Mouse (Mus musculus) layer of hippocampus, adult 9-11 months (tissue): Measurements from ENCODE around the gene Use1.
A peak's percentile ranks its signal among the peaks of the same experiment; 100 is the strongest.
"Not testable (repeated sequence)": the region's sequence is repeated elsewhere in the genome, so short reads cannot be mapped to it uniquely, and the experiment has no call there.

Experiments used
- DNase-seq: peaks from one replicate; pipeline ENCODE4 v3.0.0; 2022

Use1 gene

DNA sequence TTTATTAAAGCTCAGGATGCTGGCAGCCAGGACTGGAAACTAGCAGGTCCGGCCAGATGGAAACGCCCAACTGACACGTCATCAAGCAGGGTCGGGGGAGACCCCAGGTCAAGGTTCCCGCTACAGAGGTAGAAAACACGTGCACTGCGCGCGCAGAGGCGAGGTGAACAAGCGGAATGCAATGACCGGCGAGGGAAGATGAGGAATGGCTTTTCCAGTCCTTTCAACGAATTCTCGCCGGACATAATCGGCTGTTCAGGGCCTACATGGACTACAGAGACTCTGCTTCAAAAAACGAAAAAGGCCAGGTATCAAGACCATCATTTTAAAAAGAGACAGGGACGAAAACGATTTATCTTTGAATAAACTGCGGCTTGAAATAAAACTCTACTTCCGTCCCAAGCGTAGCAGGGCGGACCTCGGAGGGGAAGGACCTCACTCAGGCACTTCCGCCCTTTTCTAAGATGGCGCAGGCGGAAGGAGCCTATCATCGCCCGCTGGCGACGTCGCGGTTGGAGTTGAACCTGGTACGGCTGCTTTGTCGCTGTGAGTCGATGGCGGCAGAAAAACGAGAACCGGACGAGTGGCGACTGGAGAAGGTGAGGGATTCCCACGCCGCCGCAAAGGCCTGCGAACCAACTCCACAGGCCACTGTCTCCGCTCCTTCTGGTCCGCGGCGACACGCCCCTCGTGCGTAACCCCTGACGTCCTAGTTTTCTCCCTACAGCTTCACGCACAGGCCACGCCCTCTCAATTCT lies at the start of gene Use1:
TSS of gene Use1 (plus strand) at position 78 of the 758 bp plus-strand sequence.
- DNase-seq, result peak; percentile 95

DNA sequence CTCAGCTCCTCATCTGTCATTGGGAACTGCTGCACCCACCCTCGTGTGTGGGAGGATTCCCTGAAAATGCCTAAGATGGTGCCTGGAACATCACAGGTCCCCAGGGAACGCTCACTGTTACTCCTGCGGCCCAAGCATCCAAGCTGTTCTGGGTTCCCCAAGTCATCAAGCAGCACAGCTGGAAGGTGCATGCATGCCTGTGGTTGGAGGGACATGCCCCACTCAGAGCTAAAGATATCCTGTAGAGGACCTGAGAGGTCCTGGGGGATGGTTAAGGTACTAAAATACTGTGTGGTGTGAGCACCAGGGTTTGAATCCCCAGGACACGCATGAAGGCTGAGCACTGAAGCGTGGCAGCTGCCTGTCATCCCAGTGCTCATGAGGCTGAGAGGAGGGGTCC lies 48.0 kb upstream of the Use1 start:
- not testable (repeated sequence) for DNase-seq

DNA sequence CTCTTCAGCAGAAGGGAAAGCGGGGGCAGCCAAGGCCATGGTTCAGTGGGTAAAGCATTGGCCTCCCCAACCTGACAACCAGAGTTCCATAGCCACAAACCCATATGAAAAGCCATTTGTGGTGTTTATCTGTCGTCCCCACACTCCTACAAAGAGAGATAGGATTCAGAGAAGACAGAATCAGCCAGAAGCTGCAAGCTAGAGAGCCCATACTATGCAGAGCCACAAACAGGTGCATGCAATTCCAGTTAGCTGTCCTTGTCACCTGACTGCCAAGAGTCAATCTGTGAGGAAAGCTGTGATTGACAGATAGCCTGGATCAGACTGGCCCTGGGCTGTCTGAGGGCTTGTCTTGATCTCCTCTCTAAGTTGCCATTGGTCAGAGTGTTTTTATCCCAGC lies 46.9 kb upstream of the Use1 start:
- not testable (repeated sequence) for DNase-seq

DNA sequence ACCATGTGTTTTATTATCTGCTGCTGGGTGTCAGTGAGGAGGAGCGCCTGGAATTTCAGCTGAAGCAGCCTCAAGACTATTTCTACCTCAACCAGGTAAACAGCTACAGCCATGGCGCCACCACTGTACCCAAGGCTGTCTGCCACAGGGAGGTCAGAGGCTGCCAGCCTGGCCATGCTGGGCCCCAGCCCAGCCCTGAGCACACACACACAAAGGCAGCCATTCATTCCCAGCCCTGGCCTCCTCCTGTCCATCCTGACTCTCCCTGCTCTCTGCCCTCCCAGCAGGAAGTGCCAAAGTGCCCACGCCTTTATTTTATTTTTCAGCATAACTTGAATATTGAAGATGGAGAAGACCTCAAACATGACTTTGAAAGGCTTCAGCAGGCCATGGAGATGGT lies 43.7 kb upstream of the Use1 start:
- DNase-seq, result peak; percentile 29

DNA sequence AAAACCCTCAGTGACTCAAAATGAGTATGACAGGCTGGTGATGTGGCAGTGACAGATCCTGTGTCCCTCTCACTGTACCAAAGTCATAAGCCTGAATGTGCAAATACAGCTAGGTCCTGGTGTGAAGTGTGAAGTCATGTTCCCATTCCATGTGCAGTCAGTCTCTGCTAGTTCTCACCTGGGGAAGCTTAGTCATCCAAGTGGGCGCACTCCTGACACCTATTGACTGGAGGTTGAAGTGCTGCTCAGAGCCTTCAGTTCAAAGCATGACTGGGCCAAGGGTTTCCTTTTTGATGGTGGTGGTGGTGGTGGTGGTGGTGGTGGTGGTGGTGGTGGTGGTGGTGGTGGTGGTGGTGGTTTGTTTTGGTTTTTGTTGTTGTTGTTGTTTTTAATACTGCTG lies 41.8 kb upstream of the Use1 start:
- no peak for DNase-seq

DNA sequence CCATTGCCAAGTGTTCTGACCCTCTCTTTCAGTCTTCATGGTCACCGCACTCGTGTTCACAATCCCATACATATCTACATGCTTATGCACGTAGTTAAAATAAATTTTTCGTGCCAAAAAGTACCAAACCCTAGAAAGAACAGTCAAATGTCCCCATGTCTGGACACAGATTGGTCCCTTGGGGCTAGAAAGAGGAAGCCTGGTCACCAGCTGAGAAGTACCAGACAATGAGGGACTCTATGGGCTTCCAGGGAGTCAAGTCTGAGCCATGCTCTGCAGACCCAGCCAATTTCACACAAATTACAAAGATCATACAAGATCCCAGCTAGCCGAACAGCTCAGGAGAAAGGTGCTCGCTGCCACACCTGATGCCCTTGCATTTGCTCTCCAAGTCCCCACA lies 28.8 kb upstream of the Use1 start:
- DNase-seq, result not testable (repeated sequence)

DNA sequence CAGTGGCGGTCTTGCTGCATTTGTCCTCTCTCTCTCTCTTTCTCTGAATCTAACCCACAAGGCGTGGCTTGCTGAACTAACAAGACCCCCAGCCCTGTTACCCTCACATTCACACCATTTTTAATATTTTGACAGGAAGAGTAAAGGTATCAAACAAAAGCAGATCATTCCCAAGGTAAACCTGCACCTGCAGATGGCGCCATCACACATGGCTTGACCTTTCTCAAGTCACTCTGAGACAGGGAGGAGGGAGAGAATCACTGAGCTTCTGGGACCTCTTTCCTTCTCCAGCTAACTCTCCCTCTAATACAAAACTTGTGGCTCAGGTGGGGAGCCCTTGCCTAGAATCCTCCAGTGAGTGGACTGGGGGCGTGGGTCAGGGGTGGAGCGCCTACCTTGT lies 26.0 kb upstream of the Use1 start:
- no peak for DNase-seq

DNA sequence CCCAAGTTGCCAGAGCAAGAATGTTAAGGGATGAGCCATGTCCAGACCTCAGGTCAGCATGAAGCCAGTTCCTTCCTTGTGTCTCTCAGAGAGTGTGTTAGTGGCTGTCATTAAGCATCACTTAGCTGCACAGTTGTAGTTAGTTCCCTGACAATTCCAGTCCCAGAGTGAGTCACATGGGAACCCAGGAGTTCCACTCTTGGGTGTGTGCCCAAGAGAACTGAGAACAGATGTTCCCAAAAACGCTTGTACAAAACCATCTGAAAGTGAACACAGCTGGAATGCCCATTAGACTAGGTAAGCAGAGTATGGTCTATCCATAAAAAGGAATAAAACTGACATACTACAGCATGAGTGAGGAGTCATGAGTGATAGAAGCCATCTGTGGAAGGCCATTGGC lies 20.1 kb upstream of the Use1 start:
- no peak for DNase-seq

DNA sequence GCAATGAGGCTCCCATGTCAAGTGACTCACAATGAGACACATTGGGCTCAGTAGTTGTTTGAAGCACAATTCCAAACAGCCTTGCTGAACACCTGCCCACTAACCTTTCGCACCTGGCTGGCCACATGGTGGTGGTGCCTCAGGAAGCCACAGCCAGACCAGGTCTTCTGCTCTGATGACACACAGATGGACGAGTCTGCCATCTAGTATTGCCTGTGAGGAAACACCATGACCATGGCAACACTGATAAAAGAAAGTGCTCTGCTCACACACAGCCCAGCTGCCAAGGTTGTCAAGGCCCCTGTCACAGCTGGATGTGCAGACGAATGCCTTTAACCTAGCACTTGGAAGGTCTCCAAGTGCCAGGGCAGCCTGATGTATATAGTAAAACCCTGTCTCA lies 15.5 kb upstream of the Use1 start:
- no peak for DNase-seq

DNA sequence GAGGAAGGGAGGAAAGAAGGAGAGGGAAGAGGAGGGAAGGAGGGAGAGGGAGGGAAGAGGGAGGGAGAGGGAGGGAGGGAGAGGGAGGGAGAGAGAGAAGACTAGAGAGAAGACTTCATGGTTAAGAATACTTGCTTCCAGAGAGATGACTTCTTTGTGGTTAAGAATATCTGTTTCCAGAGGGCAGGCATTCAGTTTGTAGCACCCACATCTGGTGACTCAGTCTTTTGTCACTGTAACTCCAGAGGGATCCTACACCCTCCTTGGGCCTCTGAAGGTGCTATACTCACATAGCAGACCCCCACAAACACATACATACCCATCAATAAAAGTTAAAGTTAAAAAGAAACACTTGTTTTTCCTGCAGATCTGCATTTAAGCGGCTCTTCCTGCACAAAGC lies 15.1 kb upstream of the Use1 start:
- DNase-seq, result no peak

DNA sequence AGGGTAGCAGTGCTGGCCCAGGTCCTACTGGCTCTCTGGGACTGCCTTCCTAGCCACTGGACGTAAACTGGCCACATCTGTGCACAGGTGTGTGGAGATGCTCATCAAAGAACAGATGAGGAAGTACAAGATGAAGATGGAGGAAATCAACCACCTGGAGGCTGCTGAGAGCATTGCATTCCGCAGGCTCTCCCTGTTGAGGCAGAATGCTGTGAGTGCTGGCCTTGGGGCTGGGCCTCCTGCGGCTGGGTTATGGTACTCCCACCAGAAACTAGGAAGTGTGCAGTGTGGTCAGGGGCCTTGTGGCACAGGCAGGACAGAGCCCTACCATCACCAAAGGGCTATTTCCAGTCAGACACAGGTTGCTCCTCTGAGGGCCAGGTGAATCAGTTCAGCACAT lies 8.6 kb upstream of the Use1 start:
- no peak for DNase-seq

DNA sequence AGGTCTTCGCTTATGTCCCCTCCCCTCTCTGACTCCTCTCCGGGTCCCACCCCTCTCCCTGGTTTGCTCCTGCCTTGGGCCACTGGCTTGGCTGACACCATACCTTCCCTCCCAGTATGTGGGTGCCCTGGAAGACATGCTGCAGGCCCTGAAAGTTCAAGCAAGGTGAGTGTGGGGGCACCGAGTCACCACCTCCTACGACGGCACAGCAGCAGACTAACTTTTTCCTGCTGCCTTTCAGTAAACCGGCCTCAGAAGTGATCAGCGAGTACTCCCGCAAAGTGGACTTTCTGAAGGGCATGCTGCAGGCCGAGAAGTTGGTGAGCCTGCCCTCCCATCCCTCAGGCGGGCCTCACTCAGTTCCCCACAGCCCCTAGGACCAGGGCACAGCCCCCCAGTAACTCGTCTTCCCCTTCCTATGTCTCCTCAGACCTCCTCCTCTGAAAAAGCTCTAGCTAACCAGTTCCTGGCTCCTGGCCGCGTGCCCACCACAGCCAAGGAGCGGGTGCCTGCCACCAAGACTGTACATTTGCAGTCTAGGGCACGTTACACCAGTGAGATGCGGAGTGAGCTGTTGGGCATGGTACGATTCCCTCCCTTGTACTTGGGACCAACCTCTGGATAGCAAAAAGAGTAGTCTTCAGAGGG lies 1.0 kb downstream of the Use1 start:
- no peak for DNase-seq

DNA sequence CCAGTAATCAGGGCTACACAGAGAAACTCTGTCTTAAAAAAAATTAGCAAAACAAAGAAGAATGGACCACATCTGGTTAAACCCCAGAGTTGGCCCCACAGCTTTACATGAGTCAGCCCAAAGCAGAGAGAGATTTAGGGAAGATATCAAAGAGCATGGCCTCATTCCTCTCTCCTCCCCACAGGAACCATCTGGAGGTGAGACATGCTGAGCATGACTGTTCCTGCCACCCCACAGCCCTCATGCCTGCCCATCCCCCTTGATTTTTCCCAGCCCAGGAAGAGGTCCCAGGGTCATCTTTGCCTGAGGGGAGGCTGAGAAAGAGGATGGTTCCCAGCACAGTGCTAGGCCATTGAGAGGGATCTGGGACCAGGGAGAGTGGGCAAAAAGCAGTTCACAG lies 1.7 kb downstream of the Use1 start:
- DNase-seq, result no peak

DNA sequence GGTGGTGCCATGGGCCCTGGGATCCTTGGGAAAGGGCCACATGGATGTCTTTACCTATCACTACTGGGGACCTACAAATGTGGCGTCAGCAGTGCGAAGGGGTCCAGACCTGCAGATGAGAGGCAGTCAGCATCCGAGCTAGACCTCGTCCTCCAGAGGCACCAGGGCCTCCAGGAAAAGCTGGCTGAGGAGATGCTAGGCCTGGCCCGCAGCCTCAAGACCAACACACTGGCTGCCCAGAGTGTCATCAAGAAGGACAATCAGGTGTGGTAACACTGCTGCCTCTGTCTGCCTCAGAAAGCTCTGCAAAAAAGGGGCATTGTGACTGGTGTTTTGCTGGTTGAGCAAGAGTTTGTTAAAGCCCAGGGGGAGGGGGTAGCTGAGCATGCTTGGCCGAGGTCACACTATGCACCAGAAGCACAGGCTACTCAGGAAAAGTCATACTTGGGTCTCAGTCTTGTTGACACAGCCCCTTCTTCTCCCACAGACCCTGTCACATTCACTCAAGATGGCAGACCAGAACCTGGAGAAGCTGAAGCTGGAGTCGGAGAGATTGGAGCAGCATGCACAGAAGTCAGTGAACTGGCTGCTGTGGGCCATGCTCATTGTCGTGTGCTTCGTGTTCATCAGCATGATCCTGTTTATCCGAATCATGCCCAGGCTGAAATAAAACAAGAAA lies 2.5 kb downstream of the Use1 start:
- no peak for DNase-seq

DNA sequence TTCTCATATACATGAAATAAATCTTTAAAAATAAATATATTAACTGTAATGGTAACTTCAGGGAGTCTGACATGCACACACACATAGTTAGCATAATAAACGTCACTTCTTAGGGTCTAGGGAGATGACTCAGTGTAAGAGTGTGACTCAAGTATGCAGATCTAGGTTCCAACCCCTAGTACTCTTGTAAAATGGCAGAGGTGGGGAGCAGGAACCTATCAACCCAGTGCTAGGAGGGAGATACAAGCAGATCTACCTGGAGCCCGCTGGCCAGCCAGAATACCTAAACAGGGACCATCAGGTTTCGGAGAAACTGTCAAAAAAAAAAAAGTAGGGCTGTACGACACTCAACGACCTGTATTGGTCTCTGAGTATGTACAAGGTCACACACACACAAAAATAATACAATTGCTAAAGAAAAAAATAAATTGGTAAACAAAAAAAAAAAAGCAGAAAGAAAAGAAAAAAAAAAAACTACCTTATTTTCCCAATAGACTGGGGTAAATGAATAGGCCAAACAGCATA lies 4.1 kb downstream of the Use1 start:
- no peak for DNase-seq

DNA sequence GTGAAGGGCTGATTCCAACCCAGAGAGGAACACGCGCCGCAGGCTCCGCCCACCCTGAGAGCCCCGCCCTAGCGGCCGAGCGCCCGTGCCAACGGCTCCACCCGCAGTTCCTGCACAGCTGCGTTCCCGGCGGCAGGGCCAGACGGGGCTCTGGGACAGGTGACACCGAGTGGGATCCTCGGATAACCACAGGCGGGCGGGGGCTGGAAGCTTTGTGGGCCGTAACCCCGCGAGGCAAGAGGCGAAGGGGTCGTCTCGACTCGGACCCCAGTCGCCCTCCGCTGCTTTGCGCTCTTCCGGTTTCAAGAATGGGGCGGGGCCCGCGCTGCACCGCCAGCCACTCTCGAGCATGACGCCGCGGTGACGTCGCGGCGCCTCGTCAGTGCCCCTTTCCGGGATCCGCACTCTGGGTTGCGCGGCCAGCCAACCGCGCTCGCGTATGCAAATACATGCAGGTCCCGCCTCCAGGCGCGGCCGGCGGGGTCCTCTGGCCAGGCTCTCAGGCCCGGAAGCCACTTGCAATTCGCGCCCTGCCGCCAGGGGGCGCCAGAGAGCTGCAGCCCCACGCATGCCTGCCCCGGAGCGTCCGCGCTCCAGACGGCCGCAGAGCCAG lies 4.7 kb downstream of the Use1 start, which contains the start of gene Ocel1:
TSS of gene Ocel1 (plus strand) at position 63 of the 613 bp plus-strand sequence.
- DNase-seq, result peak; percentile 99

DNA sequence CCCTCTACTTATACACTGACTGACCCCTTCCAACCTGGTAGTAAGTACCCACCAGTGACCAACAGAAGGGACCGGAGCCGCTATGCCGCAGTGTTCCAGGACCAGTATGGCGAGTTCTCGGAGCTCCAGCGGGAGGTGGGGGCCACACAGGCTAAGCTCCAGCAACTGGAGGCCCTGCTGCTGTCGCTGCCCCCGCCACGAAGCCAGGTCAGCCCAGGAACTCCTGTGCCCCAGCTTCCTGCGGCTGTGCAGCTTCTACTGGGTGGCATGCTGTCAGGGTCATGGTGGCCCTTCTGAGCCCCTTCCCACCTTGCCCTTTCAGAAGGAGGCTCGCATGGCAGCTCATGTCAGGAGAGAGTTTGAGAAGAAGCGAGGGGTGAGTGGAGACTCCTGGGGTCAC lies 5.8 kb downstream of the Use1 start:
- DNase-seq, result no peak

DNA sequence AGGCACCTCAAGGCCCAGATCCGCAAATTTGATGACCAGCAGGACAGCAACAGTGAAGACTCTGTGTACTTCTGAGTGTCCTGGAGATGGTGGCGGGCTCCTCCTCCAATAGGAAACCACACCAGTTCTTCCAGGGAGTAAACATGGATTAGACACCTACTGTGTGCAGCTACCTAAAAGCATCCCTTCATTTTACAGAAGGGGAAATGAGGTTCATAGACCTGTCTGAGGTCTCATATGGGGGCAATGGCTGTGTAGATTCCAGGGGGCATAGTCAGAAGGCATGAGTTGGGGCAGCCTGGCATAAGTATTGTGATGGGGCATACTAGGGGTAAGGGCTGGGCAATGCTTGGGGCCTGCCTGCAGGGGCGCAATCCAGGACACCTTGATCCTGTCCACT lies 6.4 kb downstream of the Use1 start:
- DNase-seq, result no peak

DNA sequence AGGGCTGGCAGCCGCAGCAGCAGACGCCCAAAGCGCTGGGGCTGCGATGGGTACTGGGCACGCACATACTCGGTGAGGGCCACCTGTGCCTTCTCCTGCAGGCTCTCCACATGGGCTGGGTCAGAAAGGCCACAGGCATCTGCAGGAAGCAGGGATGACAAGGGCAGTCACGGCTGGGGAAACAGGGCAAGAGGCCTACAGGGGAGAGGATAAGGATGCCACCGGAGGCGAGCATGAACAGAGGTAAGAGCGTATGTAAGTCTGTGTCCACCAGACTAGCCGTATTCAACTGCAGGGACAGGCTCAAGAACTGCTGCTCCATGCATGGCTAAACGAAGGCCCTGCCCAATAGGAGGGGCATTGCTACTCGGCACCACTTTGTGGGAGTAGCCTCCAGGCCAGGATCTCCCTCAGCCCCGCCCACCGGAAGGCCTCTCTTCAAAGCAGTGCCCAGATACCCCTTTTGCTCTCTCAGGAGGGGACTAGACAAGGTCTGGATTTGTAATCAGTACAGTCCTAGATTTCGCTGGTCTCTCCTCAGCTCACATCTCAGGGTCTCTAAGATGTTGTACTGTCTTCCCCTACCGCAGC lies 8.1 kb downstream of the Use1 start:
- no peak for DNase-seq

DNA sequence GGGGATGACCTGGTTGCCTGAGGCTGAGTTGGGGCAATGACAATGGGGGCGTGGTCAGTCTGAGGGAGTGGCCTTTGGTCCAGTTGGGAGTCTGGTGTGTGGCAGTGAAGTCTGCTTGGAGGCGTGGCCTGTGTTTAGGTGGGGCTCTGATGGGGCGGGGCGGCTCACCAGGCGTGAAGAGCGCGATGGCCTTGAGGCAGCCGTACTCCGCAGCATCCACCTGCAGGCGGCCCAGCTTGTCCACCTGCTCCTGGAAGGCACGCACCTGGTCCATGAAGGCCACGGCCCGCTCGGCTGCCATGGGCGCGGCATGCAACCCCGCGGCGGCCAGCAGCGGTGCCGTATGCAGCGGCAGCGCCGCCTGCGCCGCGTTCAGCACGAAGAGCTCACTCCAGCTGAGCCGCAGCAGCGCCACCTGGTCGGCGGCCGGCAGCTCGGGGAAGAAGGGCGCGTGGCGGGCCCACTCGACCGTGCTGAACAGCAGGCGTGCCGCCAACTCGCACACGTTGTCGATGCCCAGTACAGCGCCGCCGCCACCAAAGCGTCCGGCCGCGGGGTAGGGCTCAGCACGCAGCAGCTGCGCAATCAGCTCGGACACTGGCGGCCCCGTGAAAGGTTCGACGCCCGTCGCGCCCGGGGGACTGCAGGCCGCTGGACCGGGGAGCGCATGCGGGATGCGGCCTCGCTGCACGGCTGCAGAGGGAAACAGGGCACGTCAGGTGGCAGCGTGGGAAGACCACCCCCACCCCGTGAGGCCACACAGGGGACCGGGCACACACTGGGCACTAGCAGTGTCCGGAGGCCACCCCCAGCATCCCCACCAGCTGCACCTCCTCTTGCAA lies 9.2 kb downstream of the Use1 start:
- peak; percentile 60 for DNase-seq

DNA sequence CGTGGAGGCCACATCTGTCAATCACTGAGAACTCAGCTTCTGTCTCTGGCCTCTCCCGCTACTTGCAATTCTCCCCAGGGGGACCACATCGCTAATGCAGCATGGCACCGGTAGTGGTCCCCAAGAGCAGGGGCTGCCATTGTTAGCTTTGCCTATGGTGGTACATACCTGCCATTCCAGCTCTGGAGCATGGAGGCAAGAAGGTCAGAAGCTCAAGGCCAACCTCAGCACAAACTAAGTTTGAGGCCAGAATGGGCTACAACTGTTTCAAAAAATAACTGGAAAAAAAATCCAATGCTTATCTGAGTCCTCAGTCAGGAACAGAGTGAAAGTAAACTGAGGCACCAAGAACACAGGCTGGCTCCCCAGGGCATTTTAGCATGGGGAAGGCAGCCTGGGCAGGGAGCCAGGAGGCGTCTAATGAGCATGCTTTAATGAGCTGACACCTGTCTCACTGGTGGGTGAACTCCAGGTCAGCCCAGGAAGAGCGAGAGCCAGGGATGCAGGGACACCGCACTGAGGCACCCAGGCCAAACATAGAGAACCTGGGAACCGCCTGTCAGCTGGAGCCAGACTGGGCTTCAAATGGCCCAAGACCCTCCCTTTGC lies 9.9 kb downstream of the Use1 start:
- no peak for DNase-seq

DNA sequence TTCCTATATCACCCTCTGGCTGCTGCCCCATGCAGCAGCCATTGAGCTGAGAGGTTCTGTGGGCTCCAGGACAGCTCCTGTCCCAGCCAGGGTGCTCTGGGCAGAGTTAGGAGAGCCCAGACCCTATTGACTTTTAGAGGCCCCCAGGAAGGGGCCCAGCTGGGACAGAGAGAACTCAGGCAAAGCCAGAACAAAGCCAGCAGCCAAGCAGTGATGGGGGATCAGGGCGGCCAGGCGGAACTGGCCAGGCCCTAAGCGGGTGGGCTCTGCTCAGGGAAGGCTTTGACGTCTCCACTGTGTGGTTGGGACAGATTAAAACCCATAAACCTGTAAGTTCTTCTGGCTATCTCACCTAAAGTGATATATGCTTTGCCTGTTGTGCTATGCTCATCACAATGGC lies 12.4 kb downstream of the Use1 start:
- no peak for DNase-seq
